Mouse (Mus musculus) kidney, embryonic 16.5 days (tissue): ENCODE results near the gene Asb15. TPM values are rescaled to one million over a fixed set of nuclear protein-coding genes. Genes with fewer than 3 reads are reported as not detected.

Experiments used
- ATAC-seq: fragments of 200-750 bp; cut with Nextera tagmentation; 2 replicates; pipeline ENCODE4 v1.8.0; 2017; ENCODE audit warnings: moderate TSS enrichment; ENCODE audit not compliant: low FRiP score, low TSS enrichment
- H3K27ac ChIP-seq: fragments of 300-500 bp; sonication (generic); 2 replicates; pipeline ENCODE4 v1.5.1; 2014; ENCODE audit warnings: low read length
- H3K27me3 ChIP-seq: fragments of 300-500 bp; sonication (generic); 2 replicates; pipeline ENCODE4 v1.6.1; 2014; ENCODE audit warnings: low read length, control low read depth, mixed read lengths; ENCODE audit not compliant: insufficient read depth
- H3K36me3 ChIP-seq: fragments of 300-500 bp; sonication (generic); 2 replicates; pipeline ENCODE4 v1.6.1; 2014; ENCODE audit warnings: low read length, control low read depth, mixed read lengths; ENCODE audit not compliant: insufficient read depth
- H3K4me1 ChIP-seq: fragments of 300-500 bp; sonication (generic); 2 replicates; pipeline ENCODE4 v1.6.1; 2014; ENCODE audit warnings: low read length, control low read depth, mixed read lengths; ENCODE audit not compliant: insufficient read depth
- H3K4me2 ChIP-seq: fragments of 300-500 bp; sonication (generic); replicated peaks from 2 replicates; pipeline ENCODE4 v1.6.1; 2014; ENCODE audit warnings: low read depth, low read length
- H3K4me3 ChIP-seq: fragments of 300-500 bp; sonication (generic); 2 replicates; pipeline ENCODE4 v1.5.1; 2014; ENCODE audit warnings: mild to moderate bottlenecking, low read length
- H3K9ac ChIP-seq: fragments of 300-500 bp; sonication (generic); replicated peaks from 2 replicates; pipeline ENCODE4 v1.6.1; 2014; ENCODE audit warnings: low read length
- H3K9me3 ChIP-seq: fragments of 300-500 bp; sonication (generic); 2 replicates; pipeline ENCODE4 v1.6.1; 2016; ENCODE audit warnings: low read length, control low read depth
- WGBS: fragments of 180-500 bp; shearing (Covaris S2); extraction: QIAGEN DNeasy Blood & Tissue Kit; methylation state at CpG from one replicate; pipeline ENCODE4 v1.1.7; 2014; 5-methylcytosine and 5-hydroxymethylcytosine counted together
- polyA plus RNA-seq: library from polyadenylated mRNA; unstranded; fragments of >200 nt; fragmentation: Nextera tagmentation; extraction: Ambion mirVana; gene quantifications from 2 replicates; pipeline ENCODE4 v1.2.1, GENCODE M21; 2015

Asb15 gene
- polyA plus RNA-seq, 1 experiment from 2014 or later: 0.52 TPM

DNA sequence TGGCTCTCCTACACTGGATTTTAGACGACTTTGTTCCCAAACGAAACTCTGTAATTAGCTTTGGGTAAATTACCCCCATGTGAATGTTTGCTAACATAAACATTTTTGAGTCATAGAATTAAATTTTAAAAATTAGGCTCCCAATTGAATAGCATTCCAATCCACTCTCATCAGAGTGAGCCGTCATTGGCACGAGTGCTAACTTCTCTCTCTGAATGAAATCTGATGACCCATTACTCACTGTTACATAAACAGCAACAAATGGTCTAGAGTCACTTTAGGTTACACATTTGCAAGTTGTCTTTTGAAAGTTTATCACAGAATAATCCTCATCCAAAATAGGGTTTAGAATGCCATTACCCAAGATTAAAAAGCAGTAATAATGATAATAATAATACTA is 81.6 kb downstream of the Asb15 start:
- no peak overlapping the region for H3K4me3 ChIP-seq
- no peak for ATAC-seq
- no peaks in the 10 kb centered on the region for H3K27me3 ChIP-seq
- 43% methylated on average over 4 of the region's 4 CpGs for WGBS
- peaks cover 3% of the 10 kb centered on the region for H3K36me3 ChIP-seq
- H3K4me1 ChIP-seq: no peaks in the 10 kb centered on the region; the same call in 1 of the 2 replicates
- H3K4me2 ChIP-seq: no peak overlapping the region
- H3K27ac ChIP-seq: no peak overlapping the region
- H3K9ac ChIP-seq: no peak overlapping the region
- no peaks in the 10 kb centered on the region for H3K9me3 ChIP-seq

DNA sequence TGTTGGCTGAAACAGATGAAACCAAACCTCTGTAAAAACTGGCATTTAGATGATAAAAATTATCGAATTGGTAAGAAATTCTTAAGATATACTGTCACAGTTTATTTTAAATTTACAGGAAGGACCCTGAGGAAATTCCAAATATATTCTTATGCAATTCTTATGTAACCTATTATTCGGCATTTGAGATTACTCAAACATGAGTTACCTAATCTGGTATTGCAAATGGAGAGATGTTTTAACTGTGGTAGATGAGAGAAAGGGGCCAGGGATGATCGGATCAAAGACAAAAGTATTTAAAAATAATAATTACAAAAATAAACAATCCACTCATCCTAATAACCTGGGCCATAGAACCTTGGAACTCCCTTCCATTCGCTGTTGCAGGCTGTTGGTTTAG is 82.4 kb downstream of the Asb15 start:
- Histone ChIP-seq H3K9ac (no peak overlapping the region), H3K27ac (no peak overlapping the region), H3K4me1 (no peaks in the 10 kb centered on the region; the same call in 1 of the 2 replicates), H3K9me3 (no peaks in the 10 kb centered on the region), H3K4me3 (no peak overlapping the region), H3K4me2 (no peak overlapping the region), H3K27me3 (no peaks in the 10 kb centered on the region), H3K36me3 (peaks cover 6% of the 10 kb centered on the region)
- no peak for ATAC-seq
- 91% methylated on average over 4 of the region's 4 CpGs for WGBS

GRCm38 (mm10) chr6:24612074-24612755 is 84.3 kb downstream of the Asb15 start:
- Histone ChIP-seq H3K36me3 (peaks cover 11% of the 10 kb centered on the region), H3K9me3 (no peaks in the 10 kb centered on the region), H3K4me2 (no peak overlapping the region), H3K27ac (no peak overlapping the region), H3K4me3 (no peak overlapping the region), H3K27me3 (no peaks in the 10 kb centered on the region), H3K9ac (no peak overlapping the region), H3K4me1 (no peaks in the 10 kb centered on the region; the same call in 1 of the 2 replicates)
- no peak for ATAC-seq
- WGBS: 89% methylated on average over 7 of the region's 7 CpGs

DNA sequence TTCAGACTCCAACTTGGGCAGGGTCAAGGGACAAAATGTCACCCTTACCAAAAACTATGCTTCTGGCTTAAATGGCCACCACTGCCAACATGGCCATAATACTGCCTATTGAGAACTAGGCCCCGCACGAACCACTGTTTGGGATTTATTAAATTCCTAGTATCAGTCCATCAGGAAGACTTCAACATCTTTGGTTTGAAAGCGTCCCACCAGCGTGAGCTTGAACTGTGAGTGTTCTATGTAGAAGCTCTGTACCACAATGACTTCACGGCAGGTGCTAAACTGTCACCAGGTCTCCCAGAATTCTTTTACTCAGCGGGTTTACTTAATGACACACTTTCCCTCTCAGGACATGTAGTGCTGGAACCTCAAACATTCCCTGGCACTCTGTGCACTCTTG is 85.4 kb downstream of the Asb15 start:
- no peak overlapping the region for H3K27ac ChIP-seq
- peaks cover 20% of the 10 kb centered on the region for H3K36me3 ChIP-seq
- H3K27me3 ChIP-seq: no peaks in the 10 kb centered on the region
- H3K9me3 ChIP-seq: no peaks in the 10 kb centered on the region
- no peak overlapping the region for H3K4me2 ChIP-seq
- H3K9ac ChIP-seq: no peak overlapping the region
- no peaks in the 10 kb centered on the region for H3K4me1 ChIP-seq
- H3K4me3 ChIP-seq: no peak overlapping the region
- ATAC-seq: no peak
- WGBS: 97% methylated on average over 6 of the region's 6 CpGs

DNA sequence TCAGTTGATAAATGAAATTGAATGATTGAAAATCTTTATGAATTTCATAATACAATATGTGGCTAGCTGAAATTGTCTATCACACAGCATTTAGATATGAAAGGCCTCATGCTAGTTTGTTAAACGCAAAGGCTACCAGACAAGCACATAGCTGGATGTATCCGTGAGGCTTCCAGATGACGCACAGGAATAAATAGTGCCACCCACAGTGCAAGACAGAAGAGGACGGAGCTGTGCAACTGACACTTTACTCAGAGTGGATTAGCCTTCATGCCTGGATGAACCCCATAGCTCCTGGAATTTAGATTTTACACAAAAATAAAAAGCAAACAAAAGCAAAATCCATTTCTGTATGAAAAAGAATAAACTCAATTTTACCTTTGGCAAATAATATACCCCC is 86.0 kb downstream of the Asb15 start:
- peaks cover 20% of the 10 kb centered on the region for H3K36me3 ChIP-seq
- no peaks in the 10 kb centered on the region for H3K27me3 ChIP-seq
- no peak for ATAC-seq
- H3K4me2 ChIP-seq: no peak overlapping the region
- no peak overlapping the region for H3K4me3 ChIP-seq
- no peak overlapping the region for H3K27ac ChIP-seq
- H3K9ac ChIP-seq: no peak overlapping the region
- H3K4me1 ChIP-seq: no peaks in the 10 kb centered on the region
- WGBS: 82% methylated on average over 4 of the region's 4 CpGs
- no peaks in the 10 kb centered on the region for H3K9me3 ChIP-seq

- peaks cover 27% of the 10 kb centered on the region for H3K36me3 ChIP-seq
Observed at GRCm38 (mm10) chr6:24616746-24617145, 88.8 kb downstream of the Asb15 start.

DNA sequence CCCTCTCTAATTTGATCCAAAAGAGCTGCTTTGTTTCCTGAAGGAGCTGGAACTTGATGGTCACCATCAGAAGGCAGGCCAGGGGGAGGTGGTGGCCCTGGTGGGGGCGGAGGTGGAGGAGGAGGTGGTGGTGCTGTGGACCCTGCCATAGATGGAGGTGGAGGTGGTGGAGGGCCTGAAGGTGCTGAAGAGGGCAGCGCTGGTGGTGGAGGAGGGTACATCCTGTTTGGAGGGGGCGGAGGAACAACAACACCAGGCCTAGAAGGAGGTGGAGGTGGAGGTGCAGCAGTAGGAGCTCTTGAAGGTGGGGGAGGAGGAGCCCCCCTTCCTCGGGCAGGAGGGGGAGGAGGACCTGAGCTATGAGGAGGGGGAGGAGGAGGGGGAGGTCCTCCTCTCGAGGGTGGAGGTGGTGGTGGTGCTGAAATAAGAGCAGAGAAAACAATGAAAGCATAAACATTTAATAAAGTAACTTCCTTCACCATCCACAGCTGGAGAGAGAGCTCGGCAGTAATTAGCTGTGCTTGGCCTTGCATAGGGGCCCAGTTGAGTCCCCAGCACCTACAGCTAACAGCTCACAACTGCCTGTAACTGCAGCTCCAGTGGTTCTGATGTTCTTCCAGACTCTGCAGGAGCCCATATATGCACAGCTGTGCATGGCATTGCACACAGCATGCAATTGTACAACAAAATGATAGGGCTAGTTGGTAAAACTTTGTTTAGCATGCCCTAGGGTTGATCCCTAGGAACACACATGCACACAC is 91.5 kb downstream of the Asb15 start:
- Histone ChIP-seq H3K27ac (no peak overlapping the region), H3K4me2 (no peak overlapping the region), H3K4me3 (no peak overlapping the region), H3K27me3 (no peaks in the 10 kb centered on the region), H3K9me3 (no peaks in the 10 kb centered on the region), H3K9ac (no peak overlapping the region), H3K36me3 (peaks cover 32% of the 10 kb centered on the region), H3K4me1 (no peaks in the 10 kb centered on the region)
- ATAC-seq: peak; percentile 81
- 39% methylated on average over 5 of the region's 6 CpGs for WGBS

More at GRCm38 (mm10) chr6:24616746-24617145, 88.8 kb downstream of the Asb15 start:
- no peak overlapping the region for H3K4me3 ChIP-seq
- H3K9me3 ChIP-seq: no peaks in the 10 kb centered on the region
- H3K4me2 ChIP-seq: no peak overlapping the region
- H3K9ac ChIP-seq: no peak overlapping the region
- no peak overlapping the region for H3K27ac ChIP-seq
- H3K4me1 ChIP-seq: no peaks in the 10 kb centered on the region
- no peaks in the 10 kb centered on the region for H3K27me3 ChIP-seq
- 63% methylated on average over 4 of the region's 4 CpGs for WGBS
- ATAC-seq: no peak

- no peak overlapping the region for H3K4me3 ChIP-seq
- H3K4me2 ChIP-seq: no peak overlapping the region
- 86% methylated on average over 2 of the region's 2 CpGs for WGBS
- peaks cover 32% of the 10 kb centered on the region for H3K36me3 ChIP-seq
- H3K27me3 ChIP-seq: no peaks in the 10 kb centered on the region
- H3K4me1 ChIP-seq: no peaks in the 10 kb centered on the region
- H3K9me3 ChIP-seq: no peaks in the 10 kb centered on the region
- no peak overlapping the region for H3K27ac ChIP-seq
- no peak overlapping the region for H3K9ac ChIP-seq
- ATAC-seq: no peak
Observed at GRCm38 (mm10) chr6:24620936-24621335, 93.0 kb downstream of the Asb15 start.

DNA sequence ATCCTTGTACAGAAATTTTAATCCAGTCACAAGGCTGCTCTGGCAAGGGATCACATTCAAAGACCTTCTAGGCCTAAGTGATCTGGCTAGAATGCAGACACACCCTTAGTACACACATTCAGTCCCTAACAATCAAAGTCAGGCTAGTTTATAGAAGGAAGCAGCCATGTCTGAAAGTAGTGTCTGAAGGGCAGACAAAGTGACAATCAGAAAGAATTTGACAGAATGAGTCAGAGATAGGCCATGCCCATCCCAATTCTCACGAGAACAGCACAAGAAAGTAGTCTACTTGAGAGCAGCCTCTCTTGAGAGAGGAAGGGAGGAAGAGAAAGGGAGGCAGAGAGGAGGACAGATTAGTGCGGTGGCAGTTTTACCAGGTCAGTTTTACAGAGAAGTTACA is 94.2 kb downstream of the Asb15 start:
- no peak for ATAC-seq
- Histone ChIP-seq H3K27ac (no peak overlapping the region), H3K4me2 (no peak overlapping the region), H3K9ac (no peak overlapping the region), H3K4me1 (no peaks in the 10 kb centered on the region), H3K36me3 (peaks cover 34% of the 10 kb centered on the region), H3K9me3 (no peaks in the 10 kb centered on the region), H3K27me3 (no peaks in the 10 kb centered on the region), H3K4me3 (no peak overlapping the region)
- 90% methylated on average over 2 of the region's 2 CpGs for WGBS
